ENCODE assay signal across 1 mouse cellular context in the genomic region with DNA sequence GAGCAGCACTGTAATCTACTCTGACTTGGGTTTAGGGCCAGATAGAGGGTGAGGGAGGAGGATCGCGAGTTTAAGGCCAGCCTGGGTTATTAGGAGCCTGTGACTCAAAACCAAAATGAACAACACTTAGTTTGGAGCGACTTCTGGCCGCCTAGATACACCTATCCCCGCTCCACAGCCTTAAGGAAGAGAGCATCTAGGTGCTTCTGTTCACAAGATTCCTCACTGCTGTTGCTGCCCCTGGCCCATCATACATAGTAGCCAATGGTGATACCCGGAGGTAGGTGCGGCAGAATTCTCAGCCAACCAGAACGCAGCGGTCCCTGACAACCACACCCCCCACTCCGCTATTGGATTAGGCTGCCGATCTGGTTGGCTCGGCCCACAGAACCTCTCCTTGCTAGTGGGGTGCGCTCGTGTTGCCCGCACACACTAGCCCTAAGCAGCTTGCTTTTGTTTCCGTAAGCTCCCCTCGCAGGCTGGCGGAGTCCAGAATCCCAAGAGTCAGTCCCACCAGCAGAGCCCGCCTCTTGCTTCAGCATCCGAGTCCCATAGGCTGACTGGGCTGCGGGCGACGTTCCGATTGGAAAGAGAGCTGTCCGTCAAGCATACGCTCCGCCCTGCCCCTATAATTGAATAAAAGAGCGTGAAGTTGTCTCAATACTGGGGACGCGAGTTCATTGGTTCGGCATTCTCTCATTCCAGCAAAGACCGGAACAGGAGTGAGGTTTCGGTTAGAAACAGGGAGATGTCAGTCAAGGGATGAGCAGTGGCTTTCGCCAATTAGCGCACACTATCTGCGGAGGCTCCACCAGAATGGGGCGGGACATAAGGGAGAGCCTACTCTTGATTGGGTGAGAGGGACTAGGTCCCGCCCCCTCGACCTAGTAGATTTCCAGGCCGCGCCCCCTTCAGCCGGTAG.
TF ChIP-seq lines count a peak whose summit lies in the region.

A gene (plus strand): TSS at position 918 of the 922 bp plus-strand sequence.

TF ChIP-seq in C2C12, 6 proteins besides CTCF, POLR2A, EP300 and RAD21 (continued from another document):
- TF ChIP-seq MYOG (IDR thresholded peaks at IDR 0.05; ENCODE audit: control insufficient read depth, extremely low read depth, insufficient read length): no peak
